Mouse (Mus musculus): Measurements from ENCODE around the gene Pcdh15.
A peak's percentile ranks its signal among the peaks of the same experiment; 100 is the strongest.

Gene Pcdh15

DNA sequence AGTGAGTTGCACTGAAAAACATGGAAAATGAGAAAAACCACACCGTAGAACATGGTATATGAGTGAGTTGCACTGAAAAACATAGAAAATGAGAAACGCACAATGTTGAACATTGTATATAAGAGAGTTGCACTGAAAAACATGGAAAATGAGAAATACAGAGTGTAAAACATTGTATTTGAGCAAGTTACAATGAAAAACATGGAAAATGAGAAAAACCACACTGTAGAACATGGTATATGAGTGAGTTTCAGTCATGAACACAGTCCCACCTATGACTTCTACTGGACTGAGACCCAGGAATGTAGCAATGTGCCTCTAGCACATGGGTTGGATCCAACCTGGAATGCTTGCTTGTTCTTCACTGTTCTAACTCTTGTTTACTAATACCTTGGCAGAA is 279.9 kb downstream of the Pcdh15 start:
- DNase-seq (ENCODE audit: low read depth, low spot score): no peak

DNA sequence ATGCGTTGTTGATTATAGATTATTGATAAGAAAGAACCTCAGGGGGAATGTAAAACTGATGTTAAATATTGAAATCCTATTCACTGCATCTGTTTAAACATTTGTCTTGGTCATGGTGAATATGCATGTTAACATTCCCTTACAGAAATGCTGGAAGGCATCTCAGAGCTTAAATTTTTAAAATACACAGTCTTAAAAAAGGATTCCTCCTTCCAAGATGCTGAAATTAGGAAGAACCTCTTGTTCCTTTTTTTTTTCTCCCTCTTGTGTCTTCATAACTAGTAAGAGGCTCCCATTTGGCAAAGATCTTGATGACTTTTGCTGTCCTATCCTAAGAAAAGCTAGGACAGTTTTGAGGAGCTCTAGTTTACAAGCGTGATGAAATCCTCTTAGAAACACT is 284.9 kb downstream of the Pcdh15 start:
- no peak for DNase-seq (ENCODE audit: low read depth, low spot score)

- DNase-seq (ENCODE audit: low read depth, low spot score): no peak
Measured at GRCm38 (mm10) chr10:73400426-73400825, 301.3 kb downstream of the Pcdh15 start.

GRCm38 (mm10) chr10:73425408-73425807 is 326.3 kb downstream of the Pcdh15 start:
- DNase-seq (ENCODE audit: low read depth, low spot score): no peak

DNA sequence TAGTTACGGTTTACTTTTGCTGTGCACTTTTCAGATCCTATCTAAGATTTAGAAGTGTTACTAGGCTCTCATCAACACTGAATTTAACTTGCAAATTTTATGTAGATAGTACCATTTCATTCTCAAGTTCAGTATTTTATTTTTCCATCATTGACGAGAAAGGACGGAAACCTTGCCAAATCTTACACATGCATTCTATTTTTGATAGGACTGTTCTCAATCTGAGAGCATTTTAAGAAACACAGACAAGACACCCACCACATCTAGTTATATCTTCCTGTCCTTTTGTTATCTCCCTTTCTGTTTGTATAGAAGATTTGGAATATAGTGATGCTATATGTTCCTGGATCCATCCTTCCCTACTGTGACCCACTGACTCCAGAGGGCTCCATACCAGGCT is 332.2 kb downstream of the Pcdh15 start:
- no peak for DNase-seq (ENCODE audit: low read depth, low spot score)

GRCm38 (mm10) chr10:73484082-73484481 is 384.9 kb downstream of the Pcdh15 start:
- no peak for DNase-seq (ENCODE audit: low read depth, low spot score)

DNA sequence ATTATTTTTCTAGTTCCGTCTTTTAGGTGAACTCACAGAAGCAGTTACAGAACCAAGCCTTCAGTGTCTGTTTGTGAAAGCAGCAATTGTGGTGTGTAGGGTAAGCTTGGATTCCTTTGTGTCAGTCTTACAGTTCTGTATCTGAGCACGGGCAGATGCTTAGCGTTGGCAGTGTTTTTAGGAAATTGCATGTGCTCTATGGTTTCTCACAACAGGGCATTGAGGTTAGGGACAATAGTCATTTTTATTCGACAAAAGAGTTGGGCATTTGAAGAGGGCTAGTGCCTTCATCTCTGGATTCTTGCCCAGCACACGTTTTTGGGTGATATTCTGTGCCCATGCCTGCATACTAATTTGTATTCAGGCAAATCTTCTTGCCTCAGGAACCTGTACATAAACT is 392.5 kb downstream of the Pcdh15 start:
- no peak for DNase-seq (ENCODE audit: low read depth, low spot score)

DNA sequence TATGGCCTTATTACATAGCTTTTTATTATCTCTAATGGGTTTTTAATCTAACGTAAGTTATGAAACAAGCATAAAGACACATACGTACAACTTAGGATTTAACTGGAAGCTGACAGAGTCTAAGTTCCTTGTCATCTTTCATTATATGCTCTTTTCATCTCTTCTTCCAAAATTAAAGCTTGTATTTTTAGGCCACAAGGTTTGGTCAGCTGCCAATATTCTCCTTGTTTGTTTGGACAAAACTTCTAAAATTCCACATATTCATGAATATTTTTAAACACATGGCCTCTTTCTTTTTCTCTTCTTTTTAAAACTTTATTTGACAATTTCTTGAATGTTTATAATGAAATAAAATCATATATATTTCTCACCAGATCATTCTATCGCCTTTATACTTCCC is 415.7 kb downstream of the Pcdh15 start:
- no peak for DNase-seq (ENCODE audit: low read depth, low spot score)

DNA sequence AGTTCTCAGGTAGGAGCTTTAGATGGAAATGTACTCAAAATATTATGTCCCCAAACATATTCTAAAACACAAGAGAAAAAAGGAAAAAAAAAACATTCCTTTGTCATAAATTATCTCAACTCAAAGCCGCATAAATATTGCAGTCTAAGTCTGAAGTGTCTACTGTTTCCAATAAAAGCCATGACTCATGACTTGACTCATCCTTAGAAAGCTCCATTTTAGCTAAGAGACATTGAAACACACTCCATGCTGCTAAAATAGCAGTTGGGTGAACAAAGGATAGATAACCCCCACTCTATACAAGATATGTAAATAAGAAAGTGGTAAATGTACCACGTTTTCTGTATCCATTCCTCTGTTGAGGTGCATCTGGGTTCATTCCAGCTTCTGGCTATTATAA is 416.6 kb downstream of the Pcdh15 start:
- DNase-seq (ENCODE audit: low read depth, low spot score): no peak

- DNase-seq (ENCODE audit: low read depth, low spot score): peak; percentile 16
Measured at GRCm38 (mm10) chr10:73519438-73519837, 420.3 kb downstream of the Pcdh15 start.

DNA sequence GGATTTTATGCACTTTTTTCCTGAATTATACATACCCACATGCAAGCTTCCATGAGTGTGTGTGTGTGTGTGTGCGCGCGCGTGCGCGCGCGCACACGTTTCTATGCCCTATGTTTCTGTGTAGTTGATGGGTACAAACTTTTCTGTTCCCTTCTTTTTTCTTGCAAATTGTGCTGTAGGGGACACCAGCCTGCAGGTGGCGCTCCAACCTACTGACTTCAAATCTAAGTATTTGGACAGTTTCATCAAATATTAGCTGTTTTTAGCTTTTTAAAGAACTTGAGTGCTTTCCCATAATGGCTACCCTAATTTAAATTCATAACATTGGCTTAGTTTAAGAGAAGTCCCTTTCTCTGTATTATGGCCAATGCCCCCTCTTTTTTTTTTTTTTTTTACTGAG is 453.7 kb downstream of the Pcdh15 start:
- peak; percentile 14 for DNase-seq (ENCODE audit: low read depth, low spot score)

DNA sequence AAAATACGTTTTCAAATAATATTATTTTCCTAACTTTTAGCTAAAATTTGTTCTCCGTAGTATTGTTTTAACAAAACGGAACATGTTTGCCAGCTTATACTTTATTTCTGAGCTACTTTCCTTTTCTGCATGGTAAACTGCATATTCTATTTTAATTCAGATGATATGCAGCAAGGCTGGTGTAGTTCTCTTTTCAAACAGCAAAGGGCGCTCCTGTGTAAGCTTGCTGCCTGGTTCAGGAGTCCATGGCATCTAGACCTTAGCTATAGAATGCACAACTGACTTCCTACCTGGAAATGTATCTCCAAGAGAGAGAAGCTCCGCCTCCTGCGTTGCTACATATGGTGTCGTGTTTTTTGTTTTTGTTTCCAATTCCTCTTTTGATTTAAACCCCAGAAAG is 465.1 kb downstream of the Pcdh15 start:
- DNase-seq (ENCODE audit: low read depth, low spot score): peak; percentile 26

DNA sequence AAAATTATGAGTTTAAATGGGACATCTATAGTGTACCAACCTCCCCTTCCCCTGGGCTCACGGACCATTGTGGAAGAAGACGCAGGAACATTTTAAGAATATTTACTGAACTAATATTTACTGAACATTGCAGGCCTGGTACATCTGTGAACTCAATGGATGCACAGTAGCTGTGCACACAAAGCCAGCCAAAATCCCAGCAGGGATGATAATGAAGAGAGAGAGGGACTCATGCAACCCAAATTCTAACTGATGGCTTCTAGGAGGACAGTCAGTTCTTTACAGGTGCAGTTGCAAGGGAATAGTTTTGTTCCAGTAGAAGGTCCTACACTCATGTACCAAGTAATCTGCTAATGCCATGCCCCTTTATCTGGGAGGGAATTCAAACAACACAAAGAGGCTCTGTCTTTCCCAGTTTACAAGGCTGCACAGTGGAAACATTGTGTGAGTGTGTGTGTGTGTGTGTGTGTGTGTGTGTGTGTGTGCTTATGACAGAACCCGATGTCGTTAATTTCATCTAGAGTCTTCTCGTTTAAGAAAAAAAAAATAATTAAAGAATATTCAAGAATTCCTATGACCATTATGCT is 475.7 kb downstream of the Pcdh15 start:
- DNase-seq (ENCODE audit: low read depth, low spot score): no peak

DNA sequence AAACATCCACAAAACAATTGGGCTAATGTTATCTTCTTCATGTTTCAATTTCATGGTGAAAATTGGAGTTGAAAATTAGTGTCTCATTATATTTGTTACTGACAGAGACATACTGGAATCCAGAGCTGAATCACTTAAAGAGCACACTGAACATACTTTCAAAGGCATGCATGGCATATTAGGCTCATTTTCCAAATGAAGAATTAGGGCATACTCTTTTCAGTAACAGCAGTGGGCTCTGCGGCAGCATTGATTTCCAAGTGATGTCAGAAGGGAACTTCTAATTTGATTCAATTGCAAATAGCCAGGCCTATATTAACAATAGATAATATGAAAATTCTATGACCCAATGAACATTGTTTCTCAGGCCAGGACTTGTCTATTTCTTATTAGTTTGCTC is 568.4 kb downstream of the Pcdh15 start:
- no peak for DNase-seq (ENCODE audit: low read depth, low spot score)

GRCm38 (mm10) chr10:73700519-73701286 is 601.6 kb downstream of the Pcdh15 start:
- no peak for DNase-seq (ENCODE audit: low read depth, low spot score)

DNA sequence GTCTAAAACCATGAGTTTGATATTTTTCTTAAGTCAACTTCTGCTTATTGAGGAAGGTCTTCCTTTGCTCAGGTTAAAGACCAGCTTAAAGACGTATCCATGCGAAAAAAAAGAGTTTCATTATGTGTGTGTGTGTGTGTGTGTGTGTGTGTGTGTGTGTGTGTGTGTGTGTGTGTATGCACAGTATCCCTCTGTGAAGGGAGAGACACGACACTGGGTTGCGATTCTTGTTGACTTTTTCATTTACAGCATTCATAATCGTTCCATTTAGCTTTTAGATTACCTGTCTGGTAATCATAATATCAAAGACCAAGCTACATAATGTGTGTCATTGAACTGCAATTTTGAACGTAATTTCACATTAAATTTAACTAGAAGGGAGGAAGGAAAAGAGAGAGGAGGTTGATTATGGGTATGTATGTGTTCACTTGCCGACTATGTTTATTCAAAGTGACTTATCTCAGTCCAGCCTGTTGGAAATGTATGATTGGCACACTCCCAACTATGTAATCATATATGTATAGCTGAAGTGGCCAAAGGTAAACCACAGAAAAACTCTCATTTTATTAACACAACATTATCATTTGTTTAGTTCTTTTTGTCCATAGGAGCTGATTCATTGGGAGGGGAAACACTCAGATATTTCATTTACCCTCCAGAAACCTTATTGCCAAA is 626.6 kb downstream of the Pcdh15 start:
- DNase-seq (ENCODE audit: low read depth, low spot score): no peak

DNA sequence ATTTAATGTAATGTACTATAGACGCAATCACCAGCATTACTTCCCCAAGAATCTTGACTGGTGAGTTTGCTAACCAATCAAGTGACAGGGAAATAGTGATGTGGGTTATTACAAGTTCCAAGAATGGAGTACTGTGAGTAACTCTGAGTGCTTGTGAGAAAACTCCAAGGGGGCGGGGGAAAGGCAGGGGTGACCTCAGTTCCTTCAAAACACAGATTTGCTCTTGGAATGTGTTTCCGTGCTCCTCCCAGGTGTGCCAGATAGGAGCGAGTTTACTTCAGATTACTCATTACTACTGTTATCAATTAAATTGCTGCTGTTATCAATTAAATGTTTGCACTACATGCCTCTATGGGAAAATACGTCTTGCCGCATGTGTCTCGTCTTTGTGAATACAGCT is 634.1 kb downstream of the Pcdh15 start:
- DNase-seq (ENCODE audit: low read depth, low spot score): no peak

DNA sequence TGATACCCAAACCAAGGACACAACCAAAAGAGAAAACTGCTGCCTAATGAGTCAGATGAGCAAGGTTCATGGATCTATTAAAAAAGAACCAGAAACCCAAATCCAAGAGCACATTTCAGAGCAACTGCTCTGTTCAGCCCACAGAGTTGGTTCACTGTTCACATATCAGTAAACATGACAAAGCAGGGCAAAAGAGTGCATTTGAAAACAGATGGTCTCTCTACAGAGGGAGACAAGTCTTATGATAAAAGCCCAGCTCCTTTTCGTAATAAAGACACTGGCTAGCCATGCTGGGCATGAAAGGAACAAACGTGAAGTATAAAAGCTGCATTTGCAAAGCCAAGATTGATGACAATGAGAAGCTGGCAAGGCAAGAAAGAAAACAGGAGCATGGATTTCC is 649.9 kb downstream of the Pcdh15 start:
- DNase-seq (ENCODE audit: low read depth, low spot score): no peak

- DNase-seq (ENCODE audit: low read depth, low spot score): no peak
Measured at GRCm38 (mm10) chr10:73753876-73754275, 654.7 kb downstream of the Pcdh15 start.

DNA sequence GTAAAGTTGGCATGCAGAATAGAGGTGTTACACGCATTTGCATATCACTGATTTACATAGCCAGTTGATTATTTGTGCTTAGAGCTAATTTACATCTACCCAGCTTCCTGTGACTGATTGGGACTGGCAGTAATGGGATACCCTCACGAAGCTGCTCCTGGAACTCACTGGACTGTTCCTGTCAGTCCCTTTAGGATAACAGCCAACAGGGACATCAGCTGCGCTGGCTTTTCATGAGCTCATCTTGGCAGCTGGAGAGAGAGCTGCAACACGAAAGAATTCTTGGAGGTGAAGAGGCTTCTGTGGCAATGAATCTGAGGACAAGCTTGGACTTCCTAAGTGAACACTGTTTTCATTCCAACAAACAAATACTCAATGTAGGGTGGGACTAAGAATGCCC is 683.8 kb downstream of the Pcdh15 start:
- no peak for DNase-seq (ENCODE audit: low read depth, low spot score)

- peak; percentile 15 for DNase-seq (ENCODE audit: low read depth, low spot score)
Measured at GRCm38 (mm10) chr10:73788163-73788562, 689.0 kb downstream of the Pcdh15 start.

DNA sequence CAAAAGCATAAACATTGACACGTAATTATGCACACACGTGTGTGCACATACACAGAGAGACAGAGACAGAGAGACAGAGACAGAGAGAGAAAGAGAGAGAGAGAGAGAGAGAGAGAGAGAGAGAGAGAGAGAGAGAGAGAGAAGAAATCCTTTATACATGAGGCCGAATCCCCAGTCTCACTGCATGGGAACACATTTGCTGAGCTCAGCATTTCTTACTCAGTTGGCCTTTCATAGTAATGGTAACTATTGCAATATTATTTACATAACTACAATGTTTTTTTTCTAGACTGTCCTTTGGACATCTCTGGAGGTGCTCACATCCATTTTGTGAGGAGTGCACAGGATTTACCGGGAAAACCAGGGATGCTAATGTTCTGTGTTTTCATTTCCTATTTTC is 705.9 kb downstream of the Pcdh15 start:
- DNase-seq (ENCODE audit: low read depth, low spot score): no peak

DNA sequence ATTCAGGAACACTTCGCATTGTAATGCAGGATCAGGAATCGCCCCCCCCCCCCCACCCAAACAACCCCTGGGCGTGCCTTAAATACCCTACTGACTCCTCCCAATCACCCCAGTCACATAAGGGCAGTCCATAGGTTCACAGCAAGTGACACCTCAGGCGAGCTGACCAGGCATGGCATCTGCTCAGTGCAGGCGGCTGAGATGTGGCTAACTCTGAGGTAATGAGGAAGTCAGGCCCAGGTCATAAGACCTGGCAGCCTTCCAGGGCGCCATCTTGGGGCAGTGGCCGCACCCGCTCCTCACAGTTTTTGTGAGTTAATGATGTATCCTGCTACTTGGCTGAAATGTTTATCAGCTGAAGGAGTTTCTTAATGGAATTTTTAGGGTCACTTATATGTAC is 713.2 kb downstream of the Pcdh15 start:
- DNase-seq (ENCODE audit: low read depth, low spot score): no peak

Data from mesoderm, embryonic 11.5 days (tissue).